Mouse (Mus musculus) limb, embryonic 14.5 days (tissue): ENCODE results near the gene Asrgl1. TPM values are rescaled to one million over a fixed set of nuclear protein-coding genes. Genes with fewer than 3 reads are reported as not detected.

Experiments
- ATAC-seq: fragments of 200-750 bp; cut with Nextera tagmentation; 2 replicates; pipeline ENCODE4 v1.8.0; 2017; ENCODE audit warnings: low read depth, moderate number of reproducible peaks, moderate TSS enrichment; ENCODE audit not compliant: low FRiP score
- DNase-seq: peaks from one replicate; pipeline ENCODE4 v3.0.0-alpha.2; 2015; ENCODE audit warnings: low spot score
- H3K27ac ChIP-seq: fragments of 300-500 bp; sonication (generic); replicated peaks from 2 replicates; pipeline ENCODE4 v1.5.1; 2014; ENCODE audit warnings: low read depth, mild to moderate bottlenecking, low read length, moderate library complexity, mixed read lengths
- H3K27me3 ChIP-seq: fragments of 300-500 bp; sonication (generic); 2 replicates; pipeline ENCODE4 v1.6.1; 2014; ENCODE audit warnings: low read length, mixed read lengths; ENCODE audit not compliant: control insufficient read depth, insufficient read depth
- H3K36me3 ChIP-seq: fragments of 300-500 bp; sonication (generic); 2 replicates; pipeline ENCODE4 v1.6.1; 2014; ENCODE audit warnings: mild to moderate bottlenecking, low read length, moderate library complexity, mixed read lengths; ENCODE audit not compliant: control insufficient read depth, insufficient read depth
- H3K4me1 ChIP-seq: fragments of 300-500 bp; sonication (generic); 2 replicates; pipeline ENCODE4 v1.6.1; 2014; ENCODE audit warnings: antibody characterized with exemption, low read length, mixed read lengths; ENCODE audit not compliant: control insufficient read depth, insufficient read depth
- H3K4me2 ChIP-seq: fragments of 300-500 bp; sonication (generic); replicated peaks from 2 replicates; pipeline ENCODE4 v1.6.1; 2014; ENCODE audit warnings: low read depth, mild to moderate bottlenecking, low read length, moderate library complexity; ENCODE audit not compliant: severe bottlenecking
- H3K4me3 ChIP-seq: fragments of 300-500 bp; sonication (generic); replicated peaks from 2 replicates; pipeline ENCODE4 v1.5.1; 2014; ENCODE audit warnings: low read length
- H3K9ac ChIP-seq: fragments of 300-500 bp; sonication (generic); 2 replicates; pipeline ENCODE4 v1.6.1; 2014; ENCODE audit warnings: mild to moderate bottlenecking, low read depth, low read length, moderate library complexity; ENCODE audit not compliant: severe bottlenecking
- H3K9me3 ChIP-seq: fragments of 300-500 bp; sonication (generic); 2 replicates; pipeline ENCODE4 v1.6.1; 2016; ENCODE audit warnings: low read length; ENCODE audit not compliant: control insufficient read depth
- POLR2A ChIP-seq: fragments of 200-500 bp; IDR thresholded peaks from 2 replicates; pipeline ENCODE4 v1.8.0; 2012; ENCODE audit warnings: inconsistent platforms, mild to moderate bottlenecking, moderate library complexity, borderline replicate concordance; ENCODE audit not compliant: insufficient read depth, insufficient read length; ENCODE audit errors: extremely low read depth
- WGBS: fragments of 180-500 bp; shearing (Covaris S2); extraction: QIAGEN DNeasy Blood & Tissue Kit; methylation state at CpG from one replicate; pipeline ENCODE4 v1.1.7; 2014; 5-methylcytosine and 5-hydroxymethylcytosine counted together
- polyA plus RNA-seq, 2 experiments: library from polyadenylated mRNA; depleted of rRNA in 1 of 2; stranded (reverse) in 1 of 2; unstranded in 1 of 2; fragments of >200 nt; fragmentation: Nextera tagmentation in 1 of 2; extraction: Ambion mirVana in 1 of 2; gene quantifications; 2 replicates each; pipeline versions ENCODE4 v1.2.1 to v1.2.3; 2012 to 2014

Asrgl1 gene
- polyA plus RNA-seq, 2 experiments = 6.3 to 8.5 TPM

- no peak for DNase-seq
- H3K9ac ChIP-seq = no peak overlapping the region
- H3K36me3 ChIP-seq = no peaks in the 10 kb centered on the region
- H3K9me3 ChIP-seq = no peaks in the 10 kb centered on the region
- no peak overlapping the region for H3K4me2 ChIP-seq
- no peak for TF ChIP-seq POLR2A
- no peak overlapping the region for H3K27ac ChIP-seq
- no peak overlapping the region for H3K4me3 ChIP-seq
- no peak for ATAC-seq
- 64% methylated on average over 3 of the region's 3 CpGs for WGBS
- no peaks in the 10 kb centered on the region for H3K27me3 ChIP-seq
- H3K4me1 ChIP-seq = peaks cover 17% of the 10 kb centered on the region
These were observed 30.2 kb downstream of the Asrgl1 start for GRCm38 (mm10) chr19:9105101-9105685.

- H3K27ac ChIP-seq = no peak overlapping the region
- WGBS = 78% methylated on average over 4 of the region's 4 CpGs
- peaks cover 17% of the 10 kb centered on the region for H3K4me1 ChIP-seq
- H3K27me3 ChIP-seq = no peaks in the 10 kb centered on the region
- H3K9me3 ChIP-seq = no peaks in the 10 kb centered on the region
- TF ChIP-seq POLR2A = no peak
- no peak overlapping the region for H3K4me3 ChIP-seq
- ATAC-seq (no peak), DNase-seq (no peak)
- H3K4me2 ChIP-seq = no peak overlapping the region
- H3K36me3 ChIP-seq = no peaks in the 10 kb centered on the region
- no peak overlapping the region for H3K9ac ChIP-seq
These were observed 31.4 kb downstream of the Asrgl1 start for GRCm38 (mm10) chr19:9103986-9104385.

- DNase-seq (no peak), ATAC-seq (no peak)
- Histone ChIP-seq H3K9me3 (no peaks in the 10 kb centered on the region), H3K4me1 (peaks cover 2% of the 10 kb centered on the region), H3K4me3 (no peak overlapping the region), H3K27me3 (no peaks in the 10 kb centered on the region), H3K9ac (no peak overlapping the region), H3K27ac (no peak overlapping the region), H3K36me3 (no peaks in the 10 kb centered on the region), H3K4me2 (no peak overlapping the region)
- WGBS = 56% methylated on average over 2 of the region's 2 CpGs
- no peak for TF ChIP-seq POLR2A
These were observed 34.4 kb downstream of the Asrgl1 start for GRCm38 (mm10) chr19:9101062-9101457.

GRCm38 (mm10) chr19:9100297-9101061, 35.0 kb downstream of the Asrgl1 start:
- H3K4me1 ChIP-seq = no peaks in the 10 kb centered on the region
- no peak overlapping the region for H3K4me2 ChIP-seq
- no peaks in the 10 kb centered on the region for H3K27me3 ChIP-seq
- no peak for TF ChIP-seq POLR2A
- H3K9me3 ChIP-seq = no peaks in the 10 kb centered on the region
- WGBS = 83% methylated on average over 17 of the region's 17 CpGs
- no peak overlapping the region for H3K9ac ChIP-seq
- no peaks in the 10 kb centered on the region for H3K36me3 ChIP-seq
- no peak for DNase-seq
- H3K27ac ChIP-seq = no peak overlapping the region
- no peak for ATAC-seq
- H3K4me3 ChIP-seq = no peak overlapping the region

GRCm38 (mm10) chr19:9099751-9100150, 35.7 kb downstream of the Asrgl1 start:
- DNase-seq (no peak), ATAC-seq (no peak)
- Histone ChIP-seq H3K27me3 (no peaks in the 10 kb centered on the region), H3K4me3 (no peak overlapping the region), H3K9me3 (no peaks in the 10 kb centered on the region), H3K36me3 (no peaks in the 10 kb centered on the region), H3K4me1 (no peaks in the 10 kb centered on the region), H3K9ac (no peak overlapping the region), H3K27ac (no peak overlapping the region), H3K4me2 (no peak overlapping the region)
- TF ChIP-seq POLR2A = no peak
- 83% methylated on average over 8 of the region's 8 CpGs for WGBS
